Mouse (Mus musculus) hindbrain, embryonic 16.5 days (tissue): ENCODE data around the gene Spem2. TPM values are rescaled to one million over a fixed set of nuclear protein-coding genes. Genes with fewer than 3 reads are reported as not detected.

Source experiments
- ATAC-seq: fragments of 200-750 bp; cut with Nextera tagmentation; 2 replicates; pipeline ENCODE4 v1.8.0; 2017; ENCODE audit warnings: moderate TSS enrichment, moderate library complexity
- H3K27ac ChIP-seq: fragments of 300-500 bp; sonication (generic); 2 replicates; pipeline ENCODE4 v1.5.1; 2014; ENCODE audit warnings: low read depth, mild to moderate bottlenecking, control low read depth, low read length, moderate library complexity
- H3K27me3 ChIP-seq: fragments of 300-500 bp; sonication (generic); replicated peaks from 2 replicates; pipeline ENCODE4 v1.6.1; 2014; ENCODE audit warnings: low read length; ENCODE audit not compliant: control insufficient read depth, insufficient read depth
- H3K36me3 ChIP-seq: fragments of 300-500 bp; sonication (generic); 2 replicates; pipeline ENCODE4 v1.6.1; 2014; ENCODE audit warnings: mild to moderate bottlenecking, low read length, moderate library complexity, mixed read lengths; ENCODE audit not compliant: control insufficient read depth, insufficient read depth
- H3K4me1 ChIP-seq: fragments of 300-500 bp; sonication (generic); 2 replicates; pipeline ENCODE4 v1.6.1; 2014; ENCODE audit warnings: low read depth, low read length; ENCODE audit not compliant: control insufficient read depth, insufficient read depth
- H3K4me2 ChIP-seq: fragments of 300-500 bp; sonication (generic); 2 replicates; pipeline ENCODE4 v1.6.1; 2014; ENCODE audit warnings: mild to moderate bottlenecking, low read length, control low read depth, moderate library complexity
- H3K4me3 ChIP-seq: fragments of 300-500 bp; sonication (generic); 2 replicates; pipeline ENCODE4 v1.5.1; 2014; ENCODE audit warnings: mild to moderate bottlenecking, low read length, control low read depth, moderate library complexity
- H3K9ac ChIP-seq: fragments of 300-500 bp; sonication (generic); 2 replicates; pipeline ENCODE4 v1.6.1; 2014; ENCODE audit warnings: low read depth, mild to moderate bottlenecking, control low read depth, low read length, moderate library complexity
- H3K9me3 ChIP-seq: fragments of 300-500 bp; sonication (generic); 2 replicates; pipeline ENCODE4 v1.6.1; 2014; ENCODE audit warnings: mild to moderate bottlenecking, low read length, moderate library complexity; ENCODE audit not compliant: control insufficient read depth
- WGBS: fragments of 180-500 bp; shearing (Covaris S2); extraction: QIAGEN DNeasy Blood & Tissue Kit; methylation state at CpG from one replicate; pipeline ENCODE4 v1.1.7; 2014; 5-methylcytosine and 5-hydroxymethylcytosine counted together
- polyA plus RNA-seq: library from polyadenylated mRNA; unstranded; fragments of >200 nt; fragmentation: Nextera tagmentation; extraction: Ambion mirVana; gene quantifications from 2 replicates; pipeline ENCODE4 v1.2.1, GENCODE M21; 2015

Spem2 gene
- polyA plus RNA-seq, 1 experiment from 2014 or later = not detected

DNA sequence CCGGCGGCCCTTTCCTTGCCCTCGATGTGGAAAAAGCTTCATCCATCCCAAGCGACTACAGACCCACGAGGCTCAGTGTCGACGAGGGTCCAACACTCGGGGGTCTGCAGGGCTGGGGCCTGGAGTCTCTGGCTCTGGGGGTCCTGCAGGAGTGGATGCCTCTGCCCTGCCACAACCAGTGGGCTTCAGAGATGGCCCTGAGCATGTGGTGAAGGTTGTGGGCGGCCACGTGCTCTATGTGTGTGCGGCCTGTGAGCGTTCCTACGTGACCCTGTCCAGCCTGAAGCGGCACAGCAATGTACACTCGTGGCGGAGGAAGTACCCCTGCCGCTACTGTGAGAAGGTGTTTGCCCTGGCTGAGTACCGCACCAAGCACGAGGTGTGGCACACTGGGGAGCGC, 41.8 kb downstream of the Spem2 start:
- Histone ChIP-seq H3K4me2 (no peak overlapping the region), H3K27ac (no peak overlapping the region), H3K27me3 (no peaks in the 10 kb centered on the region), H3K36me3 (peaks cover 12% of the 10 kb centered on the region), H3K9me3 (no peaks in the 10 kb centered on the region), H3K4me3 (no peak overlapping the region), H3K9ac (no peak overlapping the region), H3K4me1 (no peaks in the 10 kb centered on the region)
- WGBS = 88% methylated on average over 19 of the region's 20 CpGs
- no peak for ATAC-seq

GRCm38 (mm10) chr11:69775716-69776115, 42.5 kb downstream of the Spem2 start:
- H3K9me3 ChIP-seq = no peaks in the 10 kb centered on the region
- no peak overlapping the region for H3K27ac ChIP-seq
- no peak overlapping the region for H3K4me3 ChIP-seq
- no peaks in the 10 kb centered on the region for H3K4me1 ChIP-seq
- H3K36me3 ChIP-seq = peaks cover 12% of the 10 kb centered on the region
- no peak overlapping the region for H3K4me2 ChIP-seq
- no peaks in the 10 kb centered on the region for H3K27me3 ChIP-seq
- H3K9ac ChIP-seq = no peak overlapping the region
- 54% methylated on average over 10 of the region's 10 CpGs for WGBS
- no peak for ATAC-seq

- no peak for ATAC-seq
- 0 out of 2 replicates have a peak overlapping the region, but pooled peaks have one; percentile 18 for H3K9ac ChIP-seq
These were observed 43.3 kb downstream of the Spem2 start for GRCm38 (mm10) chr11:69774961-69775360.

DNA sequence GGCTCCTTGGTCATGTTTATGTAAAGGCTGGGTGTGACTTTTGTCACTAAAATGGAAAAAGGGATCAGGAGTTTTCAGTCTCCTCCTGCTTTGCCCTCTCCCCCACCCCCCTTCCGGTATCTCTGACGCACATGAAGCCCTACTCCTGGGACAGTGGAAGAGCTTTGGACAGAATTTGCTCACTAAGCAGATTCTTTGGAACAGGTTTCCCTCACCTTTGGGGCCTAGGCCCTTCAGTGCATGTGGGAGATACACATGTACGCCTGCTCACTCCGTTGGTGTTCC, 50.7 kb downstream of the Spem2 start:
- H3K4me1 ChIP-seq = peaks cover 18% of the 10 kb centered on the region
- H3K27ac ChIP-seq = peak overlapping the region; percentile 50; the same call in 1 of the 2 replicates
- H3K4me3 ChIP-seq = peak overlapping the region; percentile 93
- H3K9ac ChIP-seq = peak overlapping the region; percentile 54
- no peaks in the 10 kb centered on the region for H3K36me3 ChIP-seq
- ATAC-seq = no peak
- WGBS = 67% methylated on average over 4 of the region's 4 CpGs
- no peaks in the 10 kb centered on the region for H3K27me3 ChIP-seq
- peak overlapping the region; percentile 75 for H3K4me2 ChIP-seq
- H3K9me3 ChIP-seq = no peaks in the 10 kb centered on the region

More at GRCm38 (mm10) chr11:69774961-69775360, 43.3 kb downstream of the Spem2 start:
- Histone ChIP-seq H3K9me3 (no peaks in the 10 kb centered on the region), H3K36me3 (peaks cover 12% of the 10 kb centered on the region), H3K4me1 (no peaks in the 10 kb centered on the region), H3K27me3 (no peaks in the 10 kb centered on the region), H3K27ac (no peak overlapping the region), H3K4me3 (no peak overlapping the region), H3K4me2 (no peak overlapping the region)
- 61% methylated on average over 5 of the region's 5 CpGs for WGBS

DNA sequence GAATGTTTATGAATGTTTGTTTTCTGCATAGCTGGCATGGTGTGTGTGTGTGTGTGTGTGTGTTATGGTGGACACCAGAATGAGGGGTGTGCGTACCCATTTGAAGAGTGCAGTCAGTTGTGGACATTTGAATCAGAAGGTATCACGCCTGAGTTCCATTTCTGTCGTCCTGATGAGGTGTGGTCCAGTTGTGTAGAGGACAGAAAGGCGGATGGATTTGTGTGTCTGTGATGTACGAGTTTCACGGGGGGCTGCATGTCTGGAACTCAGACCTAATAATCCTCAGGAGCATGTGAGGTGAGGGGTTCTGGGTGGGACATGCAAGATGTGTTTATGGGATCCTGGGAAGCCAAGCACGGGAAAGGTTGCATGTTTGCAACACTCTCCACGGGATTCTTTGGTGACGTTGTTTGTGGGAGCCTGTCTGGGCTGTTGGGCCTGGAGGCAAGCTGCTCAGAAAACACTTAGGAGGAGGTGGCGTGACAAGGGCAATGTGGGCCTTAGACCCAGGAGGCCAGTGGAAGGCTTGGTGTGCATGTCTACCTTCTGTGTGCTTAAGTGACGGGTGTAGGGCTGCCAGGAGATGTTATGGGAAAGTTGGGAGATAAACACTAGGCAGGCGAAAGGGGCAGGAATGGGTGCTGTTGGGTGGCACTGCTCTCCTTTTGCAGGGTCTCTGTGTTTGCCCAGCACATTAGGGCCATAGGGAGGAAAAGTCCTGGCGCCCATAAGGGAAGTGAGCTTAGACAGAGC, 51.2 kb downstream of the Spem2 start:
- Histone ChIP-seq H3K9ac (peak overlapping the region; percentile 99), H3K9me3 (no peaks in the 10 kb centered on the region), H3K4me2 (peak overlapping the region; percentile 75), H3K36me3 (no peaks in the 10 kb centered on the region), H3K27ac (peak overlapping the region; percentile 50; the same call in 1 of the 2 replicates), H3K4me3 (peak overlapping the region; percentile 93), H3K27me3 (no peaks in the 10 kb centered on the region), H3K4me1 (peaks cover 18% of the 10 kb centered on the region)
- 59% methylated on average over 13 of the region's 13 CpGs for WGBS
- peak; percentile 10; the same call in 1 of the 2 replicates for ATAC-seq

Other genes with a start within 250 kb of the Spem2 start
- 18.2 and 20.1 TPM in 2 replicates for gene Wrap53, start 238.2 kb downstream of the Spem2 start, polyA plus RNA-seq
- 47.9 and 57.9 TPM in 2 replicates for gene Trp53, start 238.1 kb downstream of the Spem2 start, polyA plus RNA-seq
- gene Atp1b2, start 212.5 kb downstream of the Spem2 start, polyA plus RNA-seq = 105 and 117 TPM in 2 replicates
- not detected in 2 replicates for gene Shbg, start 200.6 kb downstream of the Spem2 start, polyA plus RNA-seq
- gene Sat2, start 196.4 kb downstream of the Spem2 start, polyA plus RNA-seq = 22.6 and 26.2 TPM in 2 replicates
- 32.1 and 34.6 TPM in 2 replicates for gene Fxr2, start 185.5 kb downstream of the Spem2 start, polyA plus RNA-seq
- gene Sox15, start 163.2 kb downstream of the Spem2 start, polyA plus RNA-seq = not detected in 2 replicates
- 104 and 112 TPM in 2 replicates for gene Mpdu1, start 155.8 kb downstream of the Spem2 start, polyA plus RNA-seq
- 10.2 and 11.5 TPM in 2 replicates for gene Cd68, start 152.3 kb downstream of the Spem2 start, polyA plus RNA-seq
- 382 and 471 TPM in 2 replicates for gene Eif4a1, start 146.0 kb downstream of the Spem2 start, polyA plus RNA-seq
- gene Senp3, start 136.4 kb downstream of the Spem2 start, polyA plus RNA-seq = 89.8 and 104 TPM in 2 replicates
- 0.53 and 0.77 TPM in 2 replicates for gene Tnfsf13, start 132.7 kb downstream of the Spem2 start, polyA plus RNA-seq
- gene Tnfsf12, start 122.6 kb downstream of the Spem2 start, polyA plus RNA-seq = 4.4 and 5.6 TPM in 2 replicates
- 1.6 and 2.0 TPM in 2 replicates for gene Tnfsfm13, start 122.4 kb downstream of the Spem2 start, polyA plus RNA-seq
- gene Polr2a, start 59.8 kb downstream of the Spem2 start, polyA plus RNA-seq = 12.1 and 14.9 TPM in 2 replicates
- 0.41 and 0.87 TPM in 2 replicates for gene Slc35g3, start 56.5 kb downstream of the Spem2 start, polyA plus RNA-seq
- gene Zbtb4, start 52.6 kb downstream of the Spem2 start, polyA plus RNA-seq = 5.8 and 6.2 TPM in 2 replicates
- 1.4 and 2.9 TPM in 2 replicates for gene Chrnb1, start 22.5 kb downstream of the Spem2 start, polyA plus RNA-seq
- gene Fgf11, start 16.6 kb downstream of the Spem2 start, polyA plus RNA-seq = 6.7 and 7.2 TPM in 2 replicates
- 1.3 and 1.6 TPM in 2 replicates for gene Tmem102, start 12.8 kb downstream of the Spem2 start, polyA plus RNA-seq
- not detected in 2 replicates for gene Gm39566, start 3.2 kb downstream of the Spem2 start, polyA plus RNA-seq
- gene Spem1, start 3.7 kb upstream of the Spem2 start, polyA plus RNA-seq = 0.35 and 0.45 TPM in 2 replicates
- gene Nlgn2, start 19.3 kb upstream of the Spem2 start, polyA plus RNA-seq = 19.1 and 22.4 TPM in 2 replicates
- gene Tmem256, start 20.0 kb upstream of the Spem2 start, polyA plus RNA-seq = 341 and 379 TPM in 2 replicates
- 37.3 and 48.6 TPM in 2 replicates for gene Plscr3, start 27.9 kb upstream of the Spem2 start, polyA plus RNA-seq
- gene Tnk1, start 40.3 kb upstream of the Spem2 start, polyA plus RNA-seq = 0.10 and 0.13 TPM in 2 replicates
- gene Tmem95, start 59.6 kb upstream of the Spem2 start, polyA plus RNA-seq = not detected in 2 replicates
- gene Kctd11, start 62.9 kb upstream of the Spem2 start, polyA plus RNA-seq = 2.2 and 3.2 TPM in 2 replicates
- 0.13 and 0.25 TPM in 2 replicates for gene Acap1, start 77.1 kb upstream of the Spem2 start, polyA plus RNA-seq
- 5.5 and 6.3 TPM in 2 replicates for gene 2810408A11Rik, start 82.5 kb upstream of the Spem2 start, polyA plus RNA-seq
- 17.8 and 19.0 TPM in 2 replicates for gene Neurl4, start 82.6 kb upstream of the Spem2 start, polyA plus RNA-seq
- gene Gps2, start 95.4 kb upstream of the Spem2 start, polyA plus RNA-seq = 55.2 and 65.7 TPM in 2 replicates
- gene Eif5a, start 103.5 kb upstream of the Spem2 start, polyA plus RNA-seq = 1,120 and 1,123 TPM in 2 replicates
- 5.7 and 6.2 TPM in 2 replicates for gene Ybx2, start 117.3 kb upstream of the Spem2 start, polyA plus RNA-seq
- 4.7 and 5.8 TPM in 2 replicates for gene Slc2a4, start 129.7 kb upstream of the Spem2 start, polyA plus RNA-seq
- gene Cldn7, start 146.3 kb upstream of the Spem2 start, polyA plus RNA-seq = 0.17 and 0.33 TPM in 2 replicates
- 26.9 and 27.4 TPM in 2 replicates for gene Ctdnep1, start 162.7 kb upstream of the Spem2 start, polyA plus RNA-seq
- gene Elp5, start 164.1 kb upstream of the Spem2 start, polyA plus RNA-seq = 168 and 188 TPM in 2 replicates
- gene Gabarap, start 172.7 kb upstream of the Spem2 start, polyA plus RNA-seq = 576 and 581 TPM in 2 replicates
- gene Phf23, start 177.3 kb upstream of the Spem2 start, polyA plus RNA-seq = 54.2 and 55.4 TPM in 2 replicates
- 21.0 and 25.4 TPM in 2 replicates for gene Dvl2, start 182.1 kb upstream of the Spem2 start, polyA plus RNA-seq
- gene Acadvl, start 196.9 kb upstream of the Spem2 start, polyA plus RNA-seq = 66.6 and 69.1 TPM in 2 replicates
- gene Dlg4, start 198.5 kb upstream of the Spem2 start, polyA plus RNA-seq = 23.1 and 23.4 TPM in 2 replicates
- gene Asgr1, start 235.6 kb upstream of the Spem2 start, polyA plus RNA-seq = 3.9 and 4.4 TPM in 2 replicates